Mouse (Mus musculus) kidney, adult 10 weeks (tissue): Measurements from ENCODE around the gene Kcnmb4. TPM values are rescaled to one million over a fixed set of nuclear protein-coding genes. Genes with fewer than 3 reads are reported as not detected.

Experiments used
- polyA plus RNA-seq: library from polyadenylated mRNA; stranded (reverse); fragments of 350-450 nt; fragmentation: Illumina TruSeq; extraction: RNeasy Lipid Tissue Mini Kit (QIAGEN cat#74804); gene quantifications from one replicate; pipeline ENCODE4 v1.2.3, GENCODE M21; 2014; ENCODE audit warnings: low read depth, low replicate concordance

Gene Kcnmb4
- polyA plus RNA-seq = not detected

GRCm38 (mm10) chr10:116473759-116474549, at the start of gene Kcnmb4:
Gene Kcnmb4 (minus strand): TSS chr10:116473878.

Other genes with a start within 250 kb of the Kcnmb4 start
- 23.6 TPM for gene Ptprb, start 198.4 kb downstream of the Kcnmb4 start, polyA plus RNA-seq
- gene Cnot2, start 107.6 kb upstream of the Kcnmb4 start, polyA plus RNA-seq = 92.9 TPM